Mouse (Mus musculus) stomach, embryonic 14.5 days (tissue): ENCODE measurements around the gene Abt1. TPM values are rescaled to one million over a fixed set of nuclear protein-coding genes. Genes with fewer than 3 reads are reported as not detected.
A peak's percentile ranks its signal among the peaks of the same experiment; 100 is the strongest.

Source experiments
- ATAC-seq: fragments of 200-750 bp; cut with Nextera tagmentation; 2 replicates; pipeline ENCODE4 v1.8.0; 2017; ENCODE audit warnings: low read depth, moderate TSS enrichment; ENCODE audit not compliant: insufficient number of reproducible peaks, insufficient read depth, low FRiP score
- H3K27ac ChIP-seq: fragments of 300-500 bp; sonication (generic); 2 replicates; pipeline ENCODE4 v1.5.1; 2014; ENCODE audit warnings: mild to moderate bottlenecking, low read length, moderate library complexity, mixed read lengths
- H3K27me3 ChIP-seq: fragments of 300-500 bp; sonication (generic); 2 replicates; pipeline ENCODE4 v1.6.1; 2014; ENCODE audit warnings: low read length, control low read depth, mixed read lengths; ENCODE audit not compliant: control insufficient read depth, insufficient read depth
- H3K36me3 ChIP-seq: fragments of 300-500 bp; sonication (generic); 2 replicates; pipeline ENCODE4 v1.6.1; 2014; ENCODE audit warnings: mild to moderate bottlenecking, control low read depth, low read length, moderate library complexity, mixed read lengths; ENCODE audit not compliant: control insufficient read depth, insufficient read depth
- H3K4me1 ChIP-seq: fragments of 300-500 bp; sonication (generic); 2 replicates; pipeline ENCODE4 v1.6.1; 2014; ENCODE audit warnings: low read length, control low read depth, mixed read lengths; ENCODE audit not compliant: control insufficient read depth, insufficient read depth
- H3K4me2 ChIP-seq: fragments of 300-500 bp; sonication (generic); replicated peaks from 2 replicates; pipeline ENCODE4 v1.6.1; 2014; ENCODE audit warnings: low read depth, low read length, control low read depth
- H3K4me3 ChIP-seq: fragments of 300-500 bp; sonication (generic); 2 replicates; pipeline ENCODE4 v1.5.1; 2014; ENCODE audit warnings: low read depth, low read length, control low read depth
- H3K9ac ChIP-seq: fragments of 300-500 bp; sonication (generic); replicated peaks from 2 replicates; pipeline ENCODE4 v1.6.1; 2014; ENCODE audit warnings: low read depth, mild to moderate bottlenecking, control low read depth, low read length, moderate library complexity, mixed read lengths
- H3K9me3 ChIP-seq: fragments of 300-500 bp; sonication (generic); 2 replicates; pipeline ENCODE4 v1.6.1; 2016; ENCODE audit warnings: low read depth, low read length, control low read depth; ENCODE audit not compliant: control insufficient read depth
- WGBS: fragments of 180-500 bp; shearing (Covaris S2); extraction: QIAGEN DNeasy Blood & Tissue Kit; methylation state at CpG from one replicate; pipeline ENCODE4 v1.1.7; 2014; 5-methylcytosine and 5-hydroxymethylcytosine counted together
- polyA plus RNA-seq: library from polyadenylated mRNA; unstranded; fragments of >200 nt; fragmentation: Nextera tagmentation; extraction: Ambion mirVana; gene quantifications from 2 replicates; pipeline ENCODE4 v1.2.1, GENCODE M21; 2014

The Abt1 gene
- polyA plus RNA-seq, 1 experiment from 2014 or later, result 12.0 TPM

DNA sequence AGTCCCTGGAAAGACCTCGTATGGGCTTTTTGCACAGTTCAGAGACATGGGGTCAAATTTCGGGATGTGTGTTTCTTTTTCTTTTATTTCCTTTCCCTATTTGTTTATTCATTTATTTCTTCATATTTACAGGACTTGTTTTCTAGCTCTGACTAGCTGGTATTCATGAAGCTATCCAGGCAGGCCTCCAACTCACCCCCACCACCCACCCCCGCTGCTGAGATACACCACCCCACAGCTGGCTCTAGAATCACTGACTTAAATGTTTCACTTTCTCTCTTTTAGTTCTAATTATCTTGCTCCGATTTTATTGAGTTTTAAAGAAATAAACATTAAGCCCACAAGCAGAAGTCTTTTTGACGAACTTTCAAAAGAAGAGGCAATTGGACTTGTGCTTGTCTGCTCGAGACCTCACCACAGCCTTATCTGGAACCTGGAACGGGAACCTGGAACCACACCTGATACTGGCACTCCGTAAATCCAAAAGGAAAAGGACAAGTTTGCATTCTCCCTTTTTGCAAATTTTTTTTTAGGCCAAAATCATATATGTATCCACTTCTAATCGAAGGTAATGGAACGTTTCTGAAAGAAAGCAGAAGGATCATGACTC lies 6.2 kb upstream of the Abt1 start:
- Histone ChIP-seq H3K9me3 (no peaks in the 10 kb centered on the region), H3K4me2 (peak overlapping the region; percentile 64), H3K27me3 (no peaks in the 10 kb centered on the region), H3K36me3 (no peaks in the 10 kb centered on the region), H3K4me1 (peaks cover 3% of the 10 kb centered on the region; the same call in 1 of the 2 replicates), H3K27ac (peak overlapping the region; percentile 92), H3K9ac (peak overlapping the region; percentile 22), H3K4me3 (peak overlapping the region; percentile 47)
- 29% methylated on average over 10 of the region's 10 CpGs for WGBS
- ATAC-seq, result no peak

DNA sequence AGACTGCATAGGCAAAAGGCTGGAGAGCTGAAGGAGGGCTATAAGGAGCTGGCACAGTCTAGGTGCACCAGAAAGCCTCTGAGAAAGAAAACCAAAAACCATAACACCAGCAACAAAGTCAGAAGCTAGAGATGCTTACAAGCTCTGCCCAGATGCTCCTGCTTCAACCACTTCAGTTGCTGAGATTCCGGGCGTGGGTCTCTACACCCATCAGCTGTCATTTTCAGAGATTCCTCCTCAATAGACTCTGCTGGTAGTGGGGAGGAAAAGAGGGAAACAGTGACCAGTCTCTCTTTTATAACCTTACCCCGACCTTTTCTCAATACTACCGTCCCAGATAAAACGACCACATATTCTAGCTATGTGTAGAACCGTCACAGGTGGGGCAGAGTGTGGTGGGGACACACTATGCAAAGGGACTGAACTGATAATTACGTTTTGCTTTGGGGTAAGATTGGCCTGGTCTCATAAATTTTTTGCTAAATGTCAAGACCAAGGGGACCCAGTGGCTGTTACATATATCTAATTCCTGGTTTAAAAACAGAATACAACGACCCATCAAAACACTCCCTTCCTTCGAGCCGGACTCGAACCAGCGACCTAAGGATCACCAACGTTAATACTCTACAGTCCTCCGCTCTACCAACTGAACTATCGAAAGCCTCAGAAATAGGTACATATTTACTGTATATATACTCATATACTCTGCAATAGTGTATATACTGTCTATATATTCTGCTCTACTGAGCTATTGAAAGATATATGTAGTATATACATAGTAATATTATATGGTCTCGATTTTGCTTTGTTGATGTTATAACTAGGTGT lies 4.7 kb upstream of the Abt1 start:
- ATAC-seq, result no peak
- Histone ChIP-seq H3K9ac (no peak overlapping the region), H3K36me3 (no peaks in the 10 kb centered on the region), H3K27ac (no peak overlapping the region), H3K4me3 (no peak overlapping the region), H3K9me3 (no peaks in the 10 kb centered on the region), H3K27me3 (no peaks in the 10 kb centered on the region), H3K4me2 (no peak overlapping the region), H3K4me1 (peaks cover 3% of the 10 kb centered on the region; the same call in 1 of the 2 replicates)
- 60% methylated on average over 16 of the region's 16 CpGs for WGBS

DNA sequence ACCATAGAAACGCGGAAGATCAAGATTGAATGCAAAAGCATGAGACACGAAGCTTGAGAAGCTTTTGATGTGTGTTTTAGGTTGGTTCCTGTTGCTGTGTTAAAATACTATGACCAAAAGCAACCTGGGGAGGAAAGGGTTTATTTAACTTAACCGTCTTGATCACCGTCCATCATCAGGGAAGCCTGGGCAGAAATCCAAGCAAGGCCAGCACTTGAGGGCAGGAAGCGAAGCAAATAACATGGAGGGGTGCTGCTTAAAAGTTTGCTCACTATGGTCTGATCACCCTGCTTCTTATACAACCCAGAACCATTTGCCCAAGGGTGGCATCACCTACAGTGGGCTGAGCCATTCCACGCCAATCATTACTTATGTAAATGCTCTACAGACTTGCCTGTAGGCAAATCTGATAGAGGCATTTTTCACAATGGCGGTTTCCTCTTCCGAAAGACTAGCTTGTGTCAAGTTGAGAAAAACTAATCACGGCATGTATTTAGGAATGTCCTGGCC lies 3.8 kb upstream of the Abt1 start:
- Histone ChIP-seq H3K27ac (no peak overlapping the region), H3K4me1 (peaks cover 3% of the 10 kb centered on the region; the same call in 1 of the 2 replicates), H3K4me2 (no peak overlapping the region), H3K36me3 (peaks cover under 1% of the 10 kb centered on the region; the same call in 1 of the 2 replicates), H3K9ac (no peak overlapping the region), H3K27me3 (no peaks in the 10 kb centered on the region), H3K4me3 (no peak overlapping the region), H3K9me3 (no peaks in the 10 kb centered on the region)
- no peak for ATAC-seq
- WGBS, result 55% methylated on average over 10 of the region's 10 CpGs

DNA sequence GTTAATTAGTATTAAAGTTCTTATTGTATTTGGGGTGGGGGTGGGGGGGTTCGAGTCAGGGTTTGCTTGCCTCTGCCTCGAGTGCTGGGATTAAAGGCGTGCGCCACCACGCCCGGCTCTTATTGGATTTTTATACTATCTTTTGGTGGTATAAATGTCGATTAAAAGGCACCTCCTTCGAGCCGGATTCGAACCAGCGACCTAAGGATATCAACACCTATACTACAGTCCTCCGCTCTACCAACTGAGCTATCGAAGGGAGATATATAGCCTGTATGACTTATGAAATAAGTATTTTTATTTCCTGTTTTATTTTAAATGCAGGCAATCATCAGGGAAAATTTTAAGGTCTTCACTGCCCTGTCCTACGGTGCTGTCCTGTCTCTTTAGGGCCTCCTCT lies 3.3 kb upstream of the Abt1 start:
- 24% methylated on average over 14 of the region's 14 CpGs for WGBS
- no peak overlapping the region for H3K9ac ChIP-seq
- no peaks in the 10 kb centered on the region for H3K9me3 ChIP-seq
- H3K27ac ChIP-seq, result no peak overlapping the region
- ATAC-seq, result no peak
- peaks cover 3% of the 10 kb centered on the region; the same call in 1 of the 2 replicates for H3K4me1 ChIP-seq
- H3K27me3 ChIP-seq, result no peaks in the 10 kb centered on the region
- H3K4me2 ChIP-seq, result no peak overlapping the region
- H3K36me3 ChIP-seq, result peaks cover 6% of the 10 kb centered on the region
- H3K4me3 ChIP-seq, result no peak overlapping the region

DNA sequence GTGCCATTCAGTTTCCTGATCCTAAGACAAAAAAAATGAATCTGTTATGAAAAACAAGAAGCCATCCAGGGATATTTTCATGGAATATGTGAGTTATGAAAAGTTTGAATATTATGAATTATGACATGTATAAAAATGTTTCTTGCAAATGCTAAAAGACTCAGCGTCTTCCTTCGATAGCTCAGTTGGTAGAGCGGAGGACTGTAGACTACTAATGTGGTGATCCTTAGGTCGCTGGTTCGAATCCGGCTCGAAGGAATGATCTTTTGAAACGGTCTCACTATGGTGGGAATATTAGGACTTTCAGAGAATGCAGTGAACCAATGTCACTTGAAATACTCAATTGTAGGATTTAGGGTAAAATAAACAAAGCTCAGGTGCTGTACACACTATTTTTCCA lies 2.7 kb upstream of the Abt1 start:
- Histone ChIP-seq H3K4me1 (peaks cover 3% of the 10 kb centered on the region; the same call in 1 of the 2 replicates), H3K4me2 (no peak overlapping the region), H3K27ac (no peak overlapping the region), H3K36me3 (peaks cover 12% of the 10 kb centered on the region), H3K9ac (no peak overlapping the region), H3K27me3 (no peaks in the 10 kb centered on the region), H3K4me3 (no peak overlapping the region), H3K9me3 (no peaks in the 10 kb centered on the region)
- no peak for ATAC-seq
- 18% methylated on average over 8 of the region's 8 CpGs for WGBS

DNA sequence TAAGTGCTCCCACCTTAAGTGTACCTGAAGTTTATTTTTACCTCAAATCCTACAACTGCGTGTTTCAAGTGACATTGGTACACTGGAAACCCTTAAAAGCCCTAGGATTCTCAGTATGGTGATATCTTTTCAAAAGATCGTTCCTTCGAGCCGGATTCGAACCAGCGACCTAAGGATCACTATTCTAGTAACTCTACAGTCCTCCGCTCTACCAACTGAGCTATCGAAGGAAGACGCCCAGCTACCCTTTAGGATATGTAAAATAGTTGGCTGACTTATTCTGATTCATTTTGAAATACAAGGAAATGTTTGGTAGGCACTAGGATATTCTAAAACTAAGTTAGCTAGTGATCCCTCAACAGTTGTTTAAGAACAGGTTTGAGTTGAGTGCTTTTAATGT lies 1.8 kb upstream of the Abt1 start:
- H3K4me3 ChIP-seq, result no peak overlapping the region; the same call in 1 of the 2 replicates

DNA sequence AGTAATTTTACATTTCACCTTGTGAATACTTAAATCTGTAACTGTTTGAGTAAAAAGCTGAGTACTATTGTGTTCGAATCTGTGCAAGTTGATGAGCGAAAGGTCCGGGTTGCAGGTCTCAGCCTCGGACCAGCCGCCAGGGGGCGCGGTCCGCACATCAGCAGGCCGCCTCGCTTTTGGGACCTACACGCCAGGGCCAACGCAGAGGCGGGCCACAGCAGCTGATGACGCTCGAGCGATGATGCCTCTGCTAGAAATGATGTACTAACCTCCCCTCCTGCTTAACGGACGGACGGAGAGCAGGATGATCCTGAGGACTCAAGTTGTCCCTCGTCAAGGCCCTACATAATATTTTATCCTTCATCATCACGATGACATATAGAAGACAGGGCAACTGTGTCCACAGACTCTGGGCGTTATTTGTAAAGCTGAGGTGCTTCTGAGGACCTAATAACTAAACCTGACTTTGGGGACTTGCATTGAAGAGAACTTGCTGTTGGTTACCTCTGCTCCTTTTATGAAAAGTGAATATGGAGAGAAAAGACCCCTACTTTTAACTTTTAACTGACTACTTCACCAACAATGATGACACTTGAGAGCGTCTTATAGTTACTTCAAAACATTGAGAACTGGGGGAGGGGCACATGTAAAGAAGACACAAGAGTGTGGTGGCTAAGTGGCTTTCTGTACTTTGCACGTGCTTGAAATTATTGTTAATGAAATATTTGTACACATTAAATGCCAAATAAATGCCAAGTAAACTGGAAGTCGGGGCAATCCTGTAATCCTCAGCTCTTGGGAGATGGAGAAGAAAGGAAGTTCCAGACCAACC lies 1.0 kb upstream of the Abt1 start:
- 2% methylated on average over 25 of the region's 25 CpGs for WGBS

More for the DNA sequence above, 1.8 kb upstream of the Abt1 start:
- H3K27ac ChIP-seq, result no peak overlapping the region
- H3K27me3 ChIP-seq, result no peaks in the 10 kb centered on the region
- no peak overlapping the region for H3K9ac ChIP-seq
- peaks cover 20% of the 10 kb centered on the region for H3K36me3 ChIP-seq
- peak overlapping the region; percentile 62; the same call in 1 of the 2 replicates for H3K4me2 ChIP-seq
- no peaks in the 10 kb centered on the region for H3K9me3 ChIP-seq
- ATAC-seq, result no peak
- peaks cover 3% of the 10 kb centered on the region; the same call in 1 of the 2 replicates for H3K4me1 ChIP-seq
- WGBS, result 7% methylated on average over 9 of the region's 9 CpGs

DNA sequence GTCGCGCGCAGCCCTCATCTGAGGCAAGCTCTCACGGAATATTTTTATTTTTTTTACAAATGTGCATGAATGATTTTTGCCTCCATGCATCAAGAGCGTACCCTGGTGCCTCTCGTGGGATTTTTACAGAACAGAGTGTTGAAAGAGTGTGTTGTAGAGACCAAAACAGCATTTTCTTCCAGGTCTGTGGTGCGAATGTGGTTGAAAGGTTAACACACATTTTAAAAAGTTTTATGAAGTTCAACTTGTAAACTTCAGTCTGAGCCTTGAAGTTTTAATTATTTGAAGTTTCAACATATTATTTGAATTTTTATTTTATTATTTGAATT lies 350 bp upstream of the Abt1 start:
- no peak; the same call in 1 of the 2 replicates for ATAC-seq

More for the DNA sequence above, 1.0 kb upstream of the Abt1 start:
- H3K9me3 ChIP-seq, result no peaks in the 10 kb centered on the region
- peak overlapping the region; percentile 82 for H3K4me3 ChIP-seq
- no peaks in the 10 kb centered on the region for H3K27me3 ChIP-seq
- H3K4me1 ChIP-seq, result peaks cover 3% of the 10 kb centered on the region; the same call in 1 of the 2 replicates
- ATAC-seq, result peak; percentile 69
- 0 out of 2 replicates have a peak overlapping the region, but pooled peaks have one; percentile 29 for H3K9ac ChIP-seq
- H3K4me2 ChIP-seq, result peak overlapping the region; percentile 62
- no peak overlapping the region for H3K27ac ChIP-seq
- H3K36me3 ChIP-seq, result peaks cover 24% of the 10 kb centered on the region

More for the DNA sequence above, 350 bp upstream of the Abt1 start:
- Histone ChIP-seq H3K9ac (peak overlapping the region; percentile 29; the same call in 1 of the 2 replicates), H3K4me3 (peak overlapping the region; percentile 82), H3K4me2 (peak overlapping the region; percentile 62), H3K27ac (peak overlapping the region; percentile 49; the same call in 1 of the 2 replicates), H3K4me1 (peaks cover 3% of the 10 kb centered on the region; the same call in 1 of the 2 replicates), H3K9me3 (no peaks in the 10 kb centered on the region), H3K36me3 (peaks cover 24% of the 10 kb centered on the region), H3K27me3 (no peaks in the 10 kb centered on the region)
- WGBS, result under 1% methylated on average over 7 of the region's 7 CpGs
